ENCODE assay signal across 15 mouse cellular contexts in the genomic region with DNA sequence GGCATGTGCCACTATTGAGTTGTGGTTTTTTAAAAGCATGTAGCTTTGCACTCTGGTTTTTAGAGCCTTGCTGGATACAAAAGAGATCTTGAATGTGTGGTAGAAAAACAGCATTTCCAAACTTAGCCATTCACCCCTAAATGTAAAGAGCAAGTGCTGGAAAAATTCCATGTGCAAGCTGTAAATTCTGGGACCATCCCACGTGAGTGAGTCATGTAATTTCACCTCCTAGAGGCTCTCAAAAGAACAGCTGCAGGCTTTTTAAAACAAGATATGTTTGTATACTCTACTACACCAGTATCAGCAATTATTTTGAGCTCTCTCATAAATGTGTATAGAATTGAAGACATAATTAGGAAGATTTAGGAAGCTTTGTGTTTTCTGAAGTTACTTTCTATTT.
DNase-seq lines count a peak whose midpoint lies in the region; ATAC-seq and TF ChIP-seq lines count a peak whose summit lies in the region.
"Had no signal": no experiment of that assay in that cellular context is flagged by ENCODE, and none has a peak within 500 bp of the region (broad histone marks: within the 10 kb centered on the region; RNA-seq: fewer than 3 reads in every experiment).

No protein-coding gene starts in this region.

- H3K4me1 ChIP-seq in kidney, postnatal 0 days (replicated peaks; ENCODE audit: insufficient read depth, low read length), result no peaks in the 10 kb centered on the region
- H3K4me1 ChIP-seq: heart, embryonic 15.5 days; midbrain, embryonic 12.5 days had no signal

- peak; percentile 64 for DNase-seq in kidney, postnatal 0 days (ENCODE audit: low spot score)
- DNase-seq in kidney, adult 9 months, result no peak
- DNase-seq in 3T3-L1 (ENCODE audit: low read depth, low spot score) (peak; percentile 53), NIH3T3 (ENCODE audit: low read depth) (peak; percentile 22), MN1 (ENCODE audit: low spot score) (no peak)
- DNase-seq in left cerebral cortex, postnatal 25 days (ENCODE audit: low spot score in 2 of 2), result peak; percentile 31 to 91
- DNase-seq in urinary bladder, postnatal 10 days (ENCODE audit: low spot score), result no peak
- DNase-seq: cerebellum, adult 9-10 months; embryo, embryonic 11 days; kidney, postnatal 10 days; liver, embryonic 13.5 days; spleen, adult 18-20 months had no signal

- 11% methylated on average over 1 of the region's 1 CpGs for WGBS in kidney, postnatal 0 days

- no peak overlapping the region for H3K4me2 ChIP-seq in kidney, postnatal 0 days (ENCODE audit: low read length)
- H3K4me2 ChIP-seq: heart, embryonic 15.5 days; hindbrain, embryonic 14.5 days; liver, embryonic 13.5 days; midbrain, embryonic 12.5 days had no signal

- H3K36me3 ChIP-seq in kidney, postnatal 0 days (ENCODE audit: insufficient read depth, low read length), result no peaks in the 10 kb centered on the region
- H3K36me3 ChIP-seq: heart, embryonic 15.5 days; liver, embryonic 13.5 days; midbrain, embryonic 12.5 days had no signal

- H3K9me3 ChIP-seq in kidney, postnatal 0 days (replicated peaks; ENCODE audit: low read length), result no peaks in the 10 kb centered on the region
- H3K9me3 ChIP-seq: heart, embryonic 15.5 days; liver, embryonic 13.5 days; midbrain, embryonic 12.5 days had no signal

- no peak for TF ChIP-seq CTCF in kidney, postnatal 0 days (IDR thresholded peaks at IDR 0.05; ENCODE audit: low read depth)

- H3K4me3 ChIP-seq in kidney, postnatal 0 days (replicated peaks; ENCODE audit: low read depth, low read length), result no peak overlapping the region
- H3K4me3 ChIP-seq: heart, embryonic 15.5 days; liver, embryonic 13.5 days; midbrain, embryonic 12.5 days had no signal

- H3K9ac ChIP-seq in kidney, postnatal 0 days (ENCODE audit: low read depth, low read length), result no peak overlapping the region
- H3K9ac ChIP-seq: heart, embryonic 15.5 days; hindbrain, embryonic 14.5 days; liver, embryonic 13.5 days; midbrain, embryonic 12.5 days had no signal

- intact Hi-C loops in left cerebral cortex, postnatal 25 days (cut with DNase I), result no loop called here

- H3K27me3 ChIP-seq in kidney, postnatal 0 days (ENCODE audit: insufficient read depth, low read length), result no peaks in the 10 kb centered on the region
- H3K27me3 ChIP-seq: heart, embryonic 15.5 days; liver, embryonic 13.5 days; midbrain, embryonic 12.5 days had no signal

- no peak overlapping the region for H3K27ac ChIP-seq in kidney, postnatal 0 days
- H3K27ac ChIP-seq: heart, embryonic 15.5 days; hindbrain, embryonic 14.5 days; liver, embryonic 13.5 days; midbrain, embryonic 12.5 days had no signal

- no peak for ATAC-seq in kidney, postnatal 0 days (replicated peaks; ENCODE audit: low FRiP score, low read depth)

Comparison
In these comparisons a context has a peak if more than half of its experiments do, and no peak if none do; other contexts are left out.
1. DNase-seq: peak in kidney, postnatal 0 days (single experiment), 3T3-L1 (single experiment), NIH3T3 (single experiment) and left cerebral cortex, postnatal 25 days (2 of 2); none in kidney, adult 9 months (single experiment), urinary bladder, postnatal 10 days (single experiment) and MN1 (single experiment).